Mouse (Mus musculus): ENCODE data around the gene Ap3m1.

DNA sequence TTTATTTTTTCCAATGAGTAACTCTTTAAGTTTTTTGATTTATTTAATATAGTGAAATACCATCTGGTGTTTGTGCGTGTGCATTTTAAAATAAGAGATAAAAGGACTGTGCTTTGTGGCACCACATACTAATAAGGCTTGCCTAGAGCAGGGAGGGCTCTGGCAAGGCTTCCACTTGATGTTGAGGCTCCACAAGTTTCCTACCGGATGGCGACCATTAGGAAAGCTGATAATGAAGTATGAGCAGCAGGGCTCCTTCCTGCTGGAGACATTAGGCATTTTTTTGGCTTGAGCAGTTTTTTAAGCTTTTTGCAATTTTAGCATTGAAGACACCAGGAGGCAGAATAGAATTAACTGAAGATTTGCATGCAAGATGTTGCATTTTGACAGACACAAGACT lies 57.8 kb downstream of the Ap3m1 start:
- TF ChIP-seq CTCF (conservative IDR thresholded peaks at IDR 0.05; ENCODE audit: low read length) (no peak), POU5F1 (IDR thresholded peaks at IDR 0.05; ENCODE audit: borderline replicate concordance, low read length) (no peak), NANOG (IDR thresholded peaks at IDR 0.05; ENCODE audit: borderline replicate concordance, low read length) (no peak)

Data from E14TG2a.4 (cell line).